Mouse (Mus musculus): ENCODE results near the gene Ces5a. TPM values are rescaled to one million over a fixed set of nuclear protein-coding genes. Genes with fewer than 3 reads are reported as not detected.

Ces5a gene
- 0.44 and 0.46 TPM in 2 replicates for polyA plus RNA-seq (2021; fragmentation: Nextera tagmentation)
- long read RNA-seq, experiment 1: 0 reads
- long read RNA-seq, experiment 2: 0 reads

DNA sequence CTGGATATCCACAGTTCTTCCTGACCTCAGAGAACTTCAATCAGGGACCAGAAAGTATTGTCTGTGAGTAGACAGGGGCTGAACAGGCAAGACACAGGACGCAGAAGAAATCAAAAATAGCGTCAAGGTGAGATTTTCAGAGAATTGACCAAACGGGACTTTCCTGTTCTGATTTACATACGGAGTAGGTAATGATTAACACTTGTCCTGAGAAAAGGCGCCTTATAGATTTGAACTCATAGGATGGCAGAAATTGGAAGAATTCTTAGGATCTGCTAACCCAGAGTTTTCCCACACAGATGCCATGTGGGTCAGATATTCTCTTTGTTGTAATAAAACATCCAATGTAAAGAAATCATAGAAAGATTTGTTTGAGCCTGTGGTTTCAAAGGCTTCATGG lies at the start of gene Ces5a:
Ces5a (minus strand) TSS at position 101 of the 400 bp plus-strand sequence.

Other genes starting within 250 kb of the Ces5a start
- not detected in 2 replicates for gene Ces1g, start 198.5 kb downstream of the Ces5a start, polyA plus RNA-seq (2021; fragmentation: Nextera tagmentation)
- not detected in 2 replicates for gene Ces1h, start 156.1 kb downstream of the Ces5a start, polyA plus RNA-seq (2021; fragmentation: Nextera tagmentation)

All from layer of hippocampus, adult 6 months (tissue).